Mouse (Mus musculus) liver, adult 2 months (tissue): ENCODE data around the gene Polr3h. TPM values are rescaled to one million over a fixed set of nuclear protein-coding genes. Genes with fewer than 3 reads are reported as not detected.
"Not testable (repeated sequence)": the region's sequence is repeated elsewhere in the genome, so short reads cannot be mapped to it uniquely, and the experiment has no call there.

ENCODE experiments used
- DNase-seq: peaks from one replicate; pipeline ENCODE4 v3.0.0-alpha.2; 2011; ENCODE audit warnings: low read depth, low spot score; ENCODE audit errors: extremely low read depth
- H3K27ac ChIP-seq: fragments of 200-500 bp; replicated peaks from 2 replicates; pipeline ENCODE4 v1.5.1; 2012; ENCODE audit warnings: low read depth, mild to moderate bottlenecking, control low read depth, inconsistent platforms, low read length; ENCODE audit not compliant: insufficient read depth
- H3K27me3 ChIP-seq: fragments of 200-500 bp; 2 replicates; pipeline ENCODE4 v1.6.1; 2012; ENCODE audit warnings: mild to moderate bottlenecking, moderate library complexity, low read length, inconsistent platforms; ENCODE audit not compliant: control insufficient read depth, insufficient read depth
- H3K36me3 ChIP-seq: fragments of 200-500 bp; 2 replicates; pipeline ENCODE4 v1.6.1; 2012; ENCODE audit warnings: low read length, inconsistent platforms; ENCODE audit not compliant: control insufficient read depth, insufficient read depth
- H3K4me1 ChIP-seq: fragments of 200-500 bp; 2 replicates; pipeline ENCODE4 v1.6.1; 2011; ENCODE audit warnings: low read length; ENCODE audit not compliant: control insufficient read depth, insufficient read depth
- H3K4me3 ChIP-seq: fragments of 200-500 bp; 2 replicates; pipeline ENCODE4 v1.5.1; 2011; ENCODE audit warnings: low read depth, mild to moderate bottlenecking, control low read depth, low read length, moderate library complexity; ENCODE audit not compliant: insufficient read depth
- H3K79me2 ChIP-seq: fragments of 200-500 bp; 2 replicates; pipeline ENCODE4 v1.6.1; 2012; ENCODE audit warnings: inconsistent platforms, mild to moderate bottlenecking, low read length, moderate library complexity; ENCODE audit not compliant: control insufficient read depth, insufficient read depth
- H3K9ac ChIP-seq: fragments of 200-500 bp; 2 replicates; pipeline ENCODE4 v1.6.1; 2012; ENCODE audit warnings: low read depth, mild to moderate bottlenecking, control low read depth, inconsistent platforms, low read length
- CTCF ChIP-seq: fragments of 200-500 bp; IDR thresholded peaks from 2 replicates; pipeline ENCODE4 v1.5.1; 2011; ENCODE audit warnings: low read depth, low read length, control low read depth
- POLR2A ChIP-seq: fragments of 200-500 bp; IDR thresholded peaks from 2 replicates; pipeline ENCODE4 v1.6.1; 2011; ENCODE audit warnings: low read length, control low read depth; ENCODE audit not compliant: insufficient read depth; ENCODE audit errors: extremely low read depth
- WGBS: fragments of 180-500 bp; shearing (Covaris S2); methylation state at CpG from one replicate; pipeline ENCODE4 v1.1.7; 2018; 5-methylcytosine and 5-hydroxymethylcytosine counted together
- polyA plus RNA-seq: library from polyadenylated mRNA; depleted of rRNA; stranded (reverse); fragments of >200 nt; gene quantifications from 2 replicates; pipeline ENCODE4 v1.2.3, GENCODE M21; 2012
- total RNA-seq: library from RNA; depleted of rRNA; stranded (reverse); fragments of >200 nt; gene quantifications from 2 replicates; pipeline ENCODE4 v1.2.3, GENCODE M21; 2014

Polr3h gene
- total and polyA plus RNA-seq, 2 experiments = 6.4 to 8.3 TPM

DNA sequence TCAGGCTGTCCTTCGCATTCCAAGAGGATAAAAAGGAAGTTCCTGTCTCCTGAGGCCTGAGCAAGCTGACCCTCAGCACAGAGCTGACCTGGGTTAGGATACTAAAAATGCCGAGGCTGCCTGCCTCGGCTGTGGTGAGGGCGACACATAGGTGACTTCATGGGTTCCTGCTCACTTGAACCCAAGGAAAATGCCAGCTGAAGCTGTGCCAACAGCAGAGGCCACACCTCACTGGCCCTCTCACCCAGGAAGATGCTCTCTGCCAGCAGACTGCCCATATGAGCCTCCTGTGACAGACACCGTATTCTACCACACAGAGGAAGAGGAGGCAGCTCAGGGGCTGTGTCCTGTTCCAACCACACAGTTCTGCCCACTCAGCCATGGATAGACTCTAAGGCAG, 7.0 kb downstream of the Polr3h start:
- H3K36me3 ChIP-seq = peaks cover 10% of the 10 kb centered on the region; the same call in 1 of the 2 replicates
- WGBS = 26% methylated on average over 5 of the region's 5 CpGs
- TF ChIP-seq CTCF (no peak), POLR2A (no peak)
- DNase-seq = peak; percentile 76
- H3K4me3 ChIP-seq = no peak overlapping the region
- H3K27me3 ChIP-seq = no peaks in the 10 kb centered on the region
- H3K4me1 ChIP-seq = no peaks in the 10 kb centered on the region
- no peaks in the 10 kb centered on the region for H3K79me2 ChIP-seq
- H3K9ac ChIP-seq = no peak overlapping the region
- no peak overlapping the region for H3K27ac ChIP-seq

GRCm38 (mm10) chr15:81917621-81918463, 8.2 kb downstream of the Polr3h start:
- H3K27me3 ChIP-seq = no peaks in the 10 kb centered on the region
- peaks cover 17% of the 10 kb centered on the region for H3K36me3 ChIP-seq
- 58% methylated on average over 6 of the region's 6 CpGs for WGBS
- DNase-seq = peak; percentile 56
- no peaks in the 10 kb centered on the region for H3K79me2 ChIP-seq
- no peak overlapping the region for H3K9ac ChIP-seq
- no peak overlapping the region for H3K27ac ChIP-seq
- no peak overlapping the region for H3K4me3 ChIP-seq
- no peaks in the 10 kb centered on the region for H3K4me1 ChIP-seq
- TF ChIP-seq CTCF (peak; percentile 97), POLR2A (no peak)

- 85% methylated on average over 12 of the region's 12 CpGs for WGBS
- Histone ChIP-seq H3K27ac (no peak overlapping the region), H3K4me1 (no peaks in the 10 kb centered on the region), H3K27me3 (no peaks in the 10 kb centered on the region), H3K36me3 (peaks cover 21% of the 10 kb centered on the region), H3K79me2 (no peaks in the 10 kb centered on the region), H3K4me3 (no peak overlapping the region), H3K9ac (no peak overlapping the region)
- DNase-seq = no peak
- no peak for TF ChIP-seq POLR2A
- TF ChIP-seq CTCF = no peak
Observed at GRCm38 (mm10) chr15:81917201-81917600, 8.8 kb downstream of the Polr3h start.

DNA sequence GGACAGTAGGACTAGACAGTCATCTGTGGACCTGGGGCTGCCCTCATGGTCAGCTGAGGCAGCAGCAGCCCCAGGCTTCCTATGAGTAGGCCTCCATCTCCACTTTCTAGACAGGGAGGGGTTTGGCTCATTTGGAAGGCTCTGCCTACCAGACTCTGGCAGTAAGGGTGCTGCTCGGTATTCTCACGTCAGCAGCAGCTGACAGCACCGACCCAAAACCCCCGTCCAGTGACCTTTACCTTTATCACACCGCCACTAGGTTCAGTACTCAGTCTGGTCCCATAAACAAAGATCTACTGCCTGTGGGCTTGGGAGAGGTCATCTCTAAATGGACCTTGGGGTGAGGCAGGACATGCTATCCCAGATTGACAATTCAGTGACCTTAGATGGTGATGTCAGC, 10.4 kb downstream of the Polr3h start:
- no peaks in the 10 kb centered on the region for H3K27me3 ChIP-seq
- TF ChIP-seq POLR2A = no peak
- TF ChIP-seq CTCF = no peak
- no peak overlapping the region for H3K9ac ChIP-seq
- no peak overlapping the region for H3K4me3 ChIP-seq
- no peaks in the 10 kb centered on the region for H3K79me2 ChIP-seq
- peaks cover 34% of the 10 kb centered on the region for H3K36me3 ChIP-seq
- WGBS = 25% methylated on average over 5 of the region's 5 CpGs
- peak; percentile 39 for DNase-seq
- no peak overlapping the region for H3K27ac ChIP-seq
- H3K4me1 ChIP-seq = no peaks in the 10 kb centered on the region

DNA sequence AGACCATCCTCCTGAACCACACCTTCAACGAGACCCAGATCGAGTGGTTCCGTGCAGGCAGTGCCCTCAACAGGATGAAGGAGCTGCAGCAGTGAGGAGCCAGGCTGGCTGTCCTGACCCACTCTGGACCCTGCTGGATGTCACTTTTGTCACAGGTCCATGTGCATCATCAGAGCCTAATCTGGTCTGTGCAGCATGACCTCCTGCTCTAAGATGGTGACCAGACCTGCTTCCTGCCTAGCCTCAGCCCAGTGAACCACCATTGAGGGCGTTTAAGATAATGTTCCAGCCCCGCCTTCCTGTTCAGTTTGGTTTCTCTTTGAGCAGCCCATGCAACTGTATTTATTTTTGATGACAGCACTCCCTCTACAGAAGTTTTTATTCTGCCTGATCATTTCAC, 11.4 kb downstream of the Polr3h start:
- H3K4me3 ChIP-seq = no peak overlapping the region
- 73% methylated on average over 5 of the region's 5 CpGs for WGBS
- no peak overlapping the region for H3K9ac ChIP-seq
- TF ChIP-seq CTCF = no peak
- TF ChIP-seq POLR2A = no peak
- no peak overlapping the region for H3K27ac ChIP-seq
- no peak for DNase-seq
- H3K79me2 ChIP-seq = no peaks in the 10 kb centered on the region
- peaks cover 41% of the 10 kb centered on the region for H3K36me3 ChIP-seq
- H3K27me3 ChIP-seq = no peaks in the 10 kb centered on the region
- H3K4me1 ChIP-seq = no peaks in the 10 kb centered on the region

- no peak overlapping the region for H3K9ac ChIP-seq
- no peak overlapping the region for H3K4me3 ChIP-seq
- no peaks in the 10 kb centered on the region for H3K79me2 ChIP-seq
- H3K27me3 ChIP-seq = no peaks in the 10 kb centered on the region
- H3K4me1 ChIP-seq = no peaks in the 10 kb centered on the region
- H3K27ac ChIP-seq = no peak overlapping the region
- no peak for TF ChIP-seq POLR2A
- no peak for DNase-seq
- 46% methylated on average over 2 of the region's 2 CpGs for WGBS
- H3K36me3 ChIP-seq = peaks cover 51% of the 10 kb centered on the region
Observed at GRCm38 (mm10) chr15:81912498-81912897, 13.5 kb downstream of the Polr3h start.

DNA sequence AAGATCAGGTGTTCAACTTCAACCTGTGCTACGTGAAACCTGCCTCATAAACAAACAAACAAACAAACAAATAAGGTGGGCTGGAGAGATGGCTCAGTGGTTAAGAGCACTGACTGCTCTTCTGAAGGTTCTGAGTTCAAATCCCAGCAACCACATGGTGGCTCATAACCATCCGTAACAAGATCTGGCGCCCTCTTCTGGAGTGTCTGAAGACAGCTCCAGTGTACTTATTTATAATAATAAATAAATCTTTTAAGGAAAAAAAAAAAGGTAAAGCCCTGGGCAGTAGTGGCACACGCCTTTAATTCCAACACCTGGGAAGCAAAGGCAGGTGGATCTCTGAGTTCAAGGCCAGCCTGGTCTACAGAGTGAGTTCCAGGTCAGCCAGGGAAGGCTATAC, 17.3 kb downstream of the Polr3h start:
- WGBS = 85% methylated on average over 4 of the region's 4 CpGs
- not testable (repeated sequence) for H3K4me1 ChIP-seq

More for the DNA sequence above, 17.3 kb downstream of the Polr3h start:
- not testable (repeated sequence) for H3K27me3 ChIP-seq, H3K79me2 ChIP-seq, H3K27ac ChIP-seq, H3K4me3 ChIP-seq, H3K9ac ChIP-seq, DNase-seq
- H3K36me3 ChIP-seq = peaks cover 66% of the 10 kb centered on the region
